Mouse (Mus musculus) kidney, embryonic 15.5 days (tissue): ENCODE measurements around the gene Cmc2. TPM values are rescaled to one million over a fixed set of nuclear protein-coding genes. Genes with fewer than 3 reads are reported as not detected.

ENCODE experiments used
- ATAC-seq: fragments of 200-750 bp; cut with Nextera tagmentation; replicated peaks from 2 replicates; pipeline ENCODE4 v1.8.0; 2017; ENCODE audit warnings: moderate TSS enrichment; ENCODE audit not compliant: low FRiP score
- H3K27ac ChIP-seq: fragments of 300-500 bp; sonication (generic); 2 replicates; pipeline ENCODE4 v1.5.1; 2015; ENCODE audit warnings: mild to moderate bottlenecking, inconsistent platforms
- H3K27me3 ChIP-seq: fragments of 300-500 bp; sonication (generic); 2 replicates; pipeline ENCODE4 v1.6.1; 2015; ENCODE audit warnings: inconsistent platforms
- H3K36me3 ChIP-seq: fragments of 300-500 bp; sonication (generic); 2 replicates; pipeline ENCODE4 v1.6.1; 2015; ENCODE audit warnings: inconsistent platforms
- H3K4me1 ChIP-seq: fragments of 300-500 bp; sonication (generic); 2 replicates; pipeline ENCODE4 v1.6.1; 2015; ENCODE audit warnings: inconsistent platforms
- H3K4me2 ChIP-seq: fragments of 300-500 bp; sonication (generic); 2 replicates; pipeline ENCODE4 v1.6.1; 2015; ENCODE audit warnings: moderate library complexity, mild to moderate bottlenecking, inconsistent platforms
- H3K4me3 ChIP-seq: fragments of 300-500 bp; sonication (generic); replicated peaks from 2 replicates; pipeline ENCODE4 v1.5.1; 2015; ENCODE audit warnings: mild to moderate bottlenecking, inconsistent platforms
- H3K9ac ChIP-seq: fragments of 300-500 bp; sonication (generic); 2 replicates; pipeline ENCODE4 v1.6.1; 2015; ENCODE audit warnings: mild to moderate bottlenecking, inconsistent platforms
- H3K9me3 ChIP-seq: fragments of 300-500 bp; sonication (generic); replicated peaks from 2 replicates; pipeline ENCODE4 v1.6.1; 2016; ENCODE audit warnings: inconsistent platforms
- WGBS: fragments of 180-500 bp; shearing (Covaris S2); methylation state at CpG from one replicate; pipeline ENCODE4 v1.1.7; 2015; ENCODE audit warnings: mixed read lengths; 5-methylcytosine and 5-hydroxymethylcytosine counted together
- polyA plus RNA-seq: library from polyadenylated mRNA; unstranded; fragments of >200 nt; fragmentation: Nextera tagmentation; extraction: Ambion mirVana; gene quantifications from 2 replicates; pipeline ENCODE4 v1.2.1, GENCODE M21; 2015

Gene Cmc2
- polyA plus RNA-seq, 1 experiment from 2014 or later = 87.7 TPM

DNA sequence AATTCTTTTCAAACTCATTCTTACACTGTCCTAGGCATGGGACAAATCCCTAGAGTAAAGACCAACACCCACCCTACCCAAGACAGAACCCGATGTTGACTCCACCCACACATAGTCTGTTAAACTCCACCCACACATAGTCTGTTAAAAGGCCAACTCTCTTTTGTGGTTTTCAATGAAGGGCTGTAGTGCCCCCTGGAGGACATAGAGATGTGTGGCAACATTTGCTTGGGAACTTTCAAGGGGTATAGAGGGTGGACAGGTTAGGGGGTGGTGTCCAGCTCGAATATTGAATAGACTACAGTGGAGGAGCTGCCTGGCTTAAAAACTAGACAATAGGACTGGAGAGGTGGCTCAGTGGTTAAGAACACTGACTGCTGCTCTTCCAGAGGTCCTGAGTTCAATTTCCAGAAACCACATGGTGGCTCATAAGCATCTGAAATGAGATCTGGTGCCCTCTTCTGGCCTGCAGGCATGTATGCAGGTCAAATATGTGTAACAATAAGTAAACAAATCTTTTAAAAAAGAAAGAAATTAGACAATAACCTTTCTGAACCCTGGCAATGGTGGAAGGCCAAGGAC, 48.4 kb downstream of the Cmc2 start:
- WGBS = 66% methylated on average over 2 of the region's 2 CpGs
- Histone ChIP-seq H3K4me3 (no peak overlapping the region), H3K36me3 (no peaks in the 10 kb centered on the region), H3K9me3 (no peaks in the 10 kb centered on the region), H3K4me2 (no peak overlapping the region), H3K9ac (no peak overlapping the region), H3K4me1 (peaks cover 6% of the 10 kb centered on the region; the same call in 1 of the 2 replicates), H3K27ac (no peak overlapping the region), H3K27me3 (peaks cover 3% of the 10 kb centered on the region; the same call in 1 of the 2 replicates)
- no peak for ATAC-seq

DNA sequence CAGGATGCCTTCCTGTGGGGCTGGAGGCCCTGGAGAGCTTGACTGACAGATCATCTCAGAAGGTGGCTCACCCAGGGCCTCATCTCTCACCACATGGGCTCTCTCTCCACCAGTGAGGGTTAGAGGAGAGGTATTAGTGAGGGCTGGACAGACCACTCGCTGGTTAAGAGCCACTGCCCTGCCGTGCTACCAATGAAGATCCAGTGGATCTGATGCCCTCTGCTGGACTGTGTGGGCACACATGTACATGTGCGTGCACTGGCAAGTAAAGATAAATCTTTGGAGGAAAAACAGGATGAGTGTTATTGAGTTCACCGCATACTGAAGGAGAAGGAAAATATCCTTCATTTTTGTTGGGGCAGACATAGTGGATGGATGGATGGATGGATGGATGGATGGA, 52.6 kb downstream of the Cmc2 start:
- Histone ChIP-seq H3K4me2 (no peak overlapping the region), H3K27ac (no peak overlapping the region), H3K4me1 (peaks cover 13% of the 10 kb centered on the region), H3K9ac (no peak overlapping the region), H3K9me3 (no peaks in the 10 kb centered on the region), H3K27me3 (peaks cover 13% of the 10 kb centered on the region), H3K36me3 (no peaks in the 10 kb centered on the region), H3K4me3 (no peak overlapping the region)
- 18% methylated on average over 4 of the region's 4 CpGs for WGBS
- peak; percentile 78 for ATAC-seq

DNA sequence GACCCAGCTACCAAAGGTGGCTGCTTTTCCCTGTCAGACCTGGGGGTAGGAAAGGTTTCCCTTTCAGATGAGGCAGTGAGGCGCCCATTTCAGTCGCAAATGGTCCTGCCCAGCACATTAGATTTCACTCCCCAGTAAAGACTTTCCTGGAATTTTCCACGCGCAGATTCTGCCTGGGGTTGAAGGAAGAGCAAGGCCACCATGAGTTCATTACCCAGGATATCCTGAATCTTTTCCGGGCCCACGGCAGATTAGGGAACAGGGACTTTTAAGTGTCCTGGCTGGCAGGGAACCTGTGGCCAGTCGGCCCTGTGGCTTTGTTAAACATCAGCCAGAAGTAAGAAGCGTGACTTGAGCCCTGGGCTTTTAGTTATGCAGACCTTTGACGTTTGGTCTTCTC, 53.9 kb downstream of the Cmc2 start:
- Histone ChIP-seq H3K36me3 (no peaks in the 10 kb centered on the region), H3K4me1 (peaks cover 20% of the 10 kb centered on the region), H3K27me3 (peaks cover 14% of the 10 kb centered on the region), H3K9ac (no peak overlapping the region), H3K4me3 (no peak overlapping the region), H3K27ac (peak overlapping the region; percentile 54; the same call in 1 of the 2 replicates), H3K9me3 (no peaks in the 10 kb centered on the region), H3K4me2 (no peak overlapping the region)
- 58% methylated on average over 9 of the region's 9 CpGs for WGBS
- ATAC-seq = no peak

DNA sequence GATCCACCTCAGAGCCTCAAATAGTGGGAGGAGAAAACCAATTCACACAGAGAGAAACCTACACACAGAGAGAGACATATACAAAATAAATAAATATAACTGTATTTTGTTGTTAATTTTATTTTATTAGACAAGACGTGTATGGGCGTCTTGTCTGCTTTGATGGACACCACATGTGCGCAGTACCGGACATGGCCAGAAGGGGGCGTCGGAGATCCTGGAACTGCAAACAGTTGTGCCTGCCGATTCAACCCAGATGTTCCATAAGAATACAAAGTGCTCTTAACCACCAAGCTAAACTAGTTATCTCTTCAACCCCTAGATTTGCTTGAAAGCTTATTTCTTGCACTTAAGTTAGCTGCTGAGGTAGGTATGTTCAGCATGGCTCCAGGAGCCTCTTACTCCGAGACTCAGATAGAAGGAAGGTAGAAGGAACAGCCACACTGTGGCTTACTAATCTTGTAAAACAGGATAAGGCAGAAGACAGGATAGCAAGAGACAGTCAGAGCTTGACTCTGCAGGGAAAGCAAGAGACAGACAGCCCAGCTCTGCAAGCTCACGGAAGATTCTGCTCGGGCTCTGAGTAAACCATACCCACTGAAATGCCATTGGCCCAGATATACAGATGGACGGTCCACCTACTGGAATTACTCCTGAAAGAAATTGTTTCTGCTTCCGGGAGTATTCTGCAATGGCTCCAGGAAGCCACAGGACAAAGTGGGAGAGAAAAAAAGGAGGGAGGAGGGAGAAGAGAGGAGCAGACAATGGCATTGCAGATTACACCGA, 54.9 kb downstream of the Cmc2 start:
- no peak overlapping the region for H3K9ac ChIP-seq
- H3K27me3 ChIP-seq = peaks cover 18% of the 10 kb centered on the region
- H3K27ac ChIP-seq = peak overlapping the region; percentile 7; the same call in 1 of the 2 replicates
- H3K4me1 ChIP-seq = peaks cover 20% of the 10 kb centered on the region
- no peak overlapping the region for H3K4me2 ChIP-seq
- no peaks in the 10 kb centered on the region for H3K36me3 ChIP-seq
- 72% methylated on average over 13 of the region's 13 CpGs for WGBS
- H3K9me3 ChIP-seq = no peaks in the 10 kb centered on the region
- ATAC-seq = no peak
- no peak overlapping the region for H3K4me3 ChIP-seq

DNA sequence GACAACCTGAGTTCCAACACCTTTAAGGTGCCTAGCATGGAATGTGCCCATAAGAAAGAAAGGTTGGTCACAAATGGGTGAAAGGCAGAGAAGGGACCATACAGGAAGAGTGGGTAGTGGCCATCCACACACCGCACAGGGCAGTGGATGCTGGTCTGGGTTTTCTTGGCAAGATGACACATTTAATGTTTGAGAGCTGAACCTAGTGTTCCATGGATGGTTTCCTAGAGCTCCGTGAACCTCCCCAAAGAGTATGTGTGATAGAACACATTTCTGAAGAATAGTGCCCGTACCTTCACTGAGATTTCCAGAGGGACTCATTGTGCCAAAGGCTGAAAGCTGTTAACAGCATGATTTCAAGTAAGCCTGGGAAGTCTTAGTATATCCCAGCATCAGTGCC, 56.7 kb downstream of the Cmc2 start:
- no peak for ATAC-seq
- H3K4me1 ChIP-seq = peaks cover 20% of the 10 kb centered on the region
- H3K9ac ChIP-seq = no peak overlapping the region
- H3K4me2 ChIP-seq = no peak overlapping the region
- H3K36me3 ChIP-seq = no peaks in the 10 kb centered on the region
- H3K4me3 ChIP-seq = no peak overlapping the region
- H3K27ac ChIP-seq = no peak overlapping the region
- no peaks in the 10 kb centered on the region for H3K9me3 ChIP-seq
- 83% methylated on average over 3 of the region's 3 CpGs for WGBS
- H3K27me3 ChIP-seq = peaks cover 18% of the 10 kb centered on the region

DNA sequence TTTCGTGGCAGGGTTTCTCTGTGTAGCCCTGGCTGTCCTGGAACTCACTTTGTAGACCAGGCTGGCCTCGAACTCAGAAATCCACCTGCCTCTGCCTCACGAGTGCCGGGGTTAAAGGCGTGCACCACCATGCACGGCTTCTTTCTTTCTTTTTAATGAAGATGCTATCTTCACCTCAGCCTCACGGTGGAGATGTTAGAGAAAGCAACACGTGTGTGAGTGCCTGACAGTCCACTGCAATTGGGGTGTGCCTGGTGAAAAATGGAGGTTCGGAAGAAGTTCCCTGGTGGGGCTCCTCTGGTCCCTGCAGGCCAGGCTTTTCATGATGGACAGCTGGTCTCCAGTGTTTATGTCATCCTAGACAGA, 57.2 kb downstream of the Cmc2 start:
- Histone ChIP-seq H3K4me2 (no peak overlapping the region), H3K9ac (no peak overlapping the region), H3K9me3 (no peaks in the 10 kb centered on the region), H3K4me3 (no peak overlapping the region), H3K27me3 (peaks cover 18% of the 10 kb centered on the region), H3K27ac (no peak overlapping the region), H3K36me3 (no peaks in the 10 kb centered on the region), H3K4me1 (peaks cover 20% of the 10 kb centered on the region)
- ATAC-seq = no peak
- 58% methylated on average over 9 of the region's 9 CpGs for WGBS

DNA sequence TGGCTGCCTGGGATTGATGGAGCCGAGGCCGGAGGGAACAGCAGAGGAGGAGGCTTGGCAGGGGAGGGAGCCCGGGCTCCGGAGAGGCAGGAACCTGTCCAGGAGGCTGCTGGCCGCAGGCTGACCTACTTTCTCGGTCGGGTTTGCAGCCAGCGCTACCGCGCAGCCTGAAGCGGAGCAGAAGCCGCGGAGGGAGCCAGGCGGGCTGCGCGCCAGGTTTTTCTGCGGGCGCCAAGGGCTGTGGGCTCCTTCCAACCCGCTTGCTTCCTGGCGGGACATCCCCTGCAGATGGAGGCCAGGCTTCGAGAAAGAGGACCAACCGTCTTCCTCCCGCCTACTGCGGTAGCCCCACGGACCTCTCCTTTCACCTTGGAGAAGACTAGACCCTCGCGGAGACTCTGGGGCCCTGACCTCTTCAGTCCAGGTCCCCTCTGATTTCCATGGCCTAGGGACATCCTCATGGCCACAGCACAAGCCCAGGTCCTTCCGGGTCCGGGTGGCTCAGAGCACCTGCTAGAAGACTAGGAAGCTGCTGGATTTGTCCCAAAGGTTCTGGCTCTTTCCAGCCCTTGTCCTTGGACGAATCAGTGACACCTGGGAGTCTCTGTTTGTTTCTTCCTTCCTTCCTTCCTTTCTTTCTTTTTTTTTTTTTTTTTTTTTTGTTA, 57.8 kb downstream of the Cmc2 start:
- H3K9ac ChIP-seq = peak overlapping the region; percentile 43
- peak; percentile 72 for ATAC-seq
- 4% methylated on average over 30 of the region's 30 CpGs for WGBS
- H3K27me3 ChIP-seq = peaks cover 18% of the 10 kb centered on the region
- H3K4me1 ChIP-seq = peaks cover 18% of the 10 kb centered on the region
- no peaks in the 10 kb centered on the region for H3K9me3 ChIP-seq
- no peaks in the 10 kb centered on the region for H3K36me3 ChIP-seq
- H3K4me2 ChIP-seq = peak overlapping the region; percentile 66
- H3K27ac ChIP-seq = no peak overlapping the region; the same call in 1 of the 2 replicates
- peak overlapping the region; percentile 37 for H3K4me3 ChIP-seq

DNA sequence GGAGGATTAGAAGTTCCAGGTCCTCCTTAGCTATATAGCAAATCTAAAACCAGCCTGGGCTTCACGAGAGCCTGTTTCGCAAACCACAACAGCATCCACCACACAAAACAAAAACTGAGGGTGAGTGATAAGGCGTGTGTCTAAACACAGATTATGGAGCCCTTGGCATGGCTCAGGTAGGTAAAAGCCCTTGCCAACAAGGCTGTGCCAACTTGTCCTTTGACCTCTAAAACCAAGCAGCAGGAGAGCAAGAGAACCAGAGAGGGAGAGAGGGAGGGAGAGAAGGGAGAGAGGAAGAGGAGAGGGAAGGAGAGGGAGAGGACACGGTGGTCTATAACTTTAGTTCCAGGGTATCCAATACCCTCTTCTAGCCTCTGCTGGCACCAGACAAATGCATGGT, 59.1 kb downstream of the Cmc2 start:
- Histone ChIP-seq H3K9me3 (no peaks in the 10 kb centered on the region), H3K4me2 (no peak overlapping the region), H3K4me1 (peaks cover 10% of the 10 kb centered on the region), H3K27ac (no peak overlapping the region), H3K4me3 (no peak overlapping the region), H3K9ac (no peak overlapping the region), H3K36me3 (no peaks in the 10 kb centered on the region), H3K27me3 (peaks cover 18% of the 10 kb centered on the region)
- 86% methylated on average over 4 of the region's 4 CpGs for WGBS
- ATAC-seq = no peak

DNA sequence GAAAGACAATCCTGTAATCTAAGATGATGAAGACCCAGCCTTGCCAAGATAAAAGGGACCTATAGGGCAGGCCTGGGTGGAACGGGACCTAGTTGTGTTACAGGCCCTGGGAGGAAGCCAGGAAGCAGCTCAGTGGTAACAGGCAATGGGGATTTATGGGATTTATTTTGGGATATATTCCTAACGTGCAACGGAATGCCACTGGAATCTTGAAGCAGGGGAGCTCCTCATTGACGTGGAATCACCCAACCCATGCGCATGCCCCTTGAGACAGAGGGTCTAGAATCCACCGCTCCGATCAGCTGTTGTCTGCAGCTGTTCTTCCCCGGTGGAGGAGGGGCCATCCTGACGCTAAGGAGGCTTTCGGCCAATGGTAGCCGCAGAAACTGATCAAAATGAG, 69.2 kb downstream of the Cmc2 start:
- H3K4me3 ChIP-seq = no peak overlapping the region
- H3K27ac ChIP-seq = no peak overlapping the region
- no peaks in the 10 kb centered on the region for H3K36me3 ChIP-seq
- no peaks in the 10 kb centered on the region for H3K4me1 ChIP-seq
- no peaks in the 10 kb centered on the region for H3K9me3 ChIP-seq
- WGBS = 82% methylated on average over 11 of the region's 11 CpGs
- H3K27me3 ChIP-seq = no peaks in the 10 kb centered on the region
- no peak overlapping the region for H3K9ac ChIP-seq
- no peak for ATAC-seq
- no peak overlapping the region for H3K4me2 ChIP-seq

DNA sequence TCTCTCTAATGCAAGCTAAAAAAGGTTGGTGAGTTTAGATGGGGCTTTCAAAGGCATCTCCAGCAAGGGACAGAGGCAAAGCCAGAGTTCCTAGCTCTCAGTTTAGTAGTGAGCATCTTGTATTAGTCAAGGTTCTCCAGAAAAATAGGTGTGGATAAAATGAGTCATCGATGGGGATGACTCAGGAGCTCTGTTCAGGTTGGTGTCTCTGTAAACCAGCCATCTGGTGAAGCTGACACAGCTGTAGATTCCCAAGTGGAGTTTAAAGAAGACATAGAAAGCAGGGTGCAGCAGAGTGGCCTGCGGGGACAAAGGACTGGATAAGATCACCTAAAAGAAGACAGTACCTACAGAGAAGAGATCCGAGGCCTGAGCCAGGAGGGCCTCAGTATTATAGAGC, 73.2 kb downstream of the Cmc2 start:
- no peaks in the 10 kb centered on the region for H3K36me3 ChIP-seq
- ATAC-seq = no peak
- no peak overlapping the region for H3K9ac ChIP-seq
- H3K9me3 ChIP-seq = no peaks in the 10 kb centered on the region
- H3K27ac ChIP-seq = no peak overlapping the region
- H3K4me3 ChIP-seq = no peak overlapping the region
- H3K4me2 ChIP-seq = no peak overlapping the region
- WGBS = 84% methylated on average over 3 of the region's 3 CpGs
- H3K27me3 ChIP-seq = no peaks in the 10 kb centered on the region
- no peaks in the 10 kb centered on the region for H3K4me1 ChIP-seq

DNA sequence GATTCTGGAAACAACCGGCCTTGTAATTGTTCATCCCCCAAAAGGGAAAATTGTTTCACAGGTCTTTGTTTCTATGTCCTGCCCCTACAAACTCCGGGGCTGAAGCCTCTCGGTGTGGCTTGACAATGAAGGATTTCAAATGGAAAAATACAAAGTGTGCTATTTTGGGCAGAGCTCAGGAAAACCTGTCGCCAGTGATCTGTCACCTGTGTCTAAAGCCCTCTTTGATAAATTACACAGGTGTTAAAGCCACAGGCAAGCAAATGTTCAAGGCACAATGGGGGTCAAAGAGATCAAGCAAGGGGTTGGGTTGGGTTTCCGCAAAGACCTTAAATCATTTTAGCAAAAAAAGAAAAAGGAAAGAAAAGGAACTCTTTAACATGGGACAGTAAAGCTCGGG, 78.6 kb downstream of the Cmc2 start:
- ATAC-seq = no peak
- no peaks in the 10 kb centered on the region for H3K36me3 ChIP-seq
- no peaks in the 10 kb centered on the region for H3K9me3 ChIP-seq
- no peak overlapping the region for H3K4me3 ChIP-seq
- WGBS = 49% methylated on average over 6 of the region's 6 CpGs
- no peak overlapping the region for H3K9ac ChIP-seq
- H3K4me2 ChIP-seq = no peak overlapping the region
- no peaks in the 10 kb centered on the region for H3K27me3 ChIP-seq
- no peaks in the 10 kb centered on the region for H3K4me1 ChIP-seq
- H3K27ac ChIP-seq = no peak overlapping the region
